Mouse (Mus musculus) midbrain, embryonic 12.5 days (tissue): Measurements from ENCODE around the gene Mb. TPM values are rescaled to one million over a fixed set of nuclear protein-coding genes. Genes with fewer than 3 reads are reported as not detected.

ENCODE experiments used
- ATAC-seq: fragments of 200-750 bp; cut with Nextera tagmentation; 2 replicates; pipeline ENCODE4 v1.8.0; 2017; ENCODE audit warnings: low read depth, moderate TSS enrichment, moderate library complexity; ENCODE audit not compliant: low FRiP score
- H3K27ac ChIP-seq: fragments of 300-500 bp; sonication (generic); replicated peaks from 2 replicates; pipeline ENCODE4 v1.5.1; 2016; ENCODE audit warnings: mild to moderate bottlenecking
- H3K27me3 ChIP-seq: fragments of 300-500 bp; sonication (generic); 2 replicates; pipeline ENCODE4 v1.6.1; 2016; ENCODE audit warnings: mild to moderate bottlenecking
- H3K36me3 ChIP-seq: fragments of 300-500 bp; sonication (generic); 2 replicates; pipeline ENCODE4 v1.6.1; 2016
- H3K4me1 ChIP-seq: fragments of 300-500 bp; sonication (generic); 2 replicates; pipeline ENCODE4 v1.6.1; 2016
- H3K4me2 ChIP-seq: fragments of 300-500 bp; sonication (generic); replicated peaks from 2 replicates; pipeline ENCODE4 v1.6.1; 2016; ENCODE audit warnings: mild to moderate bottlenecking, moderate library complexity
- H3K4me3 ChIP-seq: fragments of 300-500 bp; sonication (generic); 2 replicates; pipeline ENCODE4 v1.5.1; 2016; ENCODE audit warnings: mild to moderate bottlenecking
- H3K9ac ChIP-seq: fragments of 300-500 bp; sonication (generic); replicated peaks from 2 replicates; pipeline ENCODE4 v1.6.1; 2016; ENCODE audit warnings: mild to moderate bottlenecking, moderate library complexity
- H3K9me3 ChIP-seq: fragments of 300-500 bp; sonication (generic); 2 replicates; pipeline ENCODE4 v1.6.1; 2016; ENCODE audit warnings: mild to moderate bottlenecking
- WGBS: fragments of 180-500 bp; shearing (Covaris S2); methylation state at CpG from one replicate; pipeline ENCODE4 v1.1.7; 2016; 5-methylcytosine and 5-hydroxymethylcytosine counted together
- polyA plus RNA-seq: library from polyadenylated mRNA; unstranded; fragments of >200 nt; fragmentation: Nextera tagmentation; extraction: Ambion mirVana; gene quantifications from 2 replicates; pipeline ENCODE4 v1.2.1, GENCODE M21; 2016

The Mb gene
- polyA plus RNA-seq, 1 experiment from 2014 or later: not detected

DNA sequence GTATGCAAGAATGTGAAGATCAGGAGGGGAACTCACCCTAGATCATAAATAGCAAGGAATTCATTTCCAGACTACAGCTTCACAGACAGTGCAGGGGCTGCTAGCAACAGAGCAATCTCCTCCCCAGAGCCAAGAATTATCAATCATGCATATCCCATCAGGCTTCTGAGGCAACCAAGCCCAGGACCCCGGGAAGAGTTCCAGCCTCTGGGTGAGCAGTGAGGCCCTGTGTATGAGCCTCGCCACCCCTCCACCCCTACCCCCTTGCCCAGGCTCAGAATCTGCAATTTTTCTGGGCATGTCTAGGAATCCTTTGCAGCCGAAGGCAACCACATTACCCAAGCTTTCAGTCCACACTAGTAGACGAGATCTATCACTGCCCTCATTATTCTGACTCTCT is 28.6 kb downstream of the Mb start:
- Histone ChIP-seq H3K27ac (no peak overlapping the region), H3K9me3 (no peaks in the 10 kb centered on the region), H3K4me3 (no peak overlapping the region), H3K9ac (no peak overlapping the region), H3K36me3 (no peaks in the 10 kb centered on the region), H3K4me2 (no peak overlapping the region), H3K27me3 (peaks cover 5% of the 10 kb centered on the region; the same call in 1 of the 2 replicates), H3K4me1 (peaks cover 11% of the 10 kb centered on the region)
- WGBS: 87% methylated on average over 4 of the region's 4 CpGs
- no peak for ATAC-seq

GRCm38 (mm10) chr15:77021056-77021455 is 29.4 kb downstream of the Mb start:
- Histone ChIP-seq H3K4me2 (no peak overlapping the region), H3K27me3 (peaks cover 5% of the 10 kb centered on the region; the same call in 1 of the 2 replicates), H3K27ac (no peak overlapping the region), H3K36me3 (no peaks in the 10 kb centered on the region), H3K4me1 (peaks cover 6% of the 10 kb centered on the region), H3K9me3 (no peaks in the 10 kb centered on the region), H3K4me3 (no peak overlapping the region), H3K9ac (no peak overlapping the region)
- WGBS: 94% methylated on average over 3 of the region's 3 CpGs
- no peak for ATAC-seq

DNA sequence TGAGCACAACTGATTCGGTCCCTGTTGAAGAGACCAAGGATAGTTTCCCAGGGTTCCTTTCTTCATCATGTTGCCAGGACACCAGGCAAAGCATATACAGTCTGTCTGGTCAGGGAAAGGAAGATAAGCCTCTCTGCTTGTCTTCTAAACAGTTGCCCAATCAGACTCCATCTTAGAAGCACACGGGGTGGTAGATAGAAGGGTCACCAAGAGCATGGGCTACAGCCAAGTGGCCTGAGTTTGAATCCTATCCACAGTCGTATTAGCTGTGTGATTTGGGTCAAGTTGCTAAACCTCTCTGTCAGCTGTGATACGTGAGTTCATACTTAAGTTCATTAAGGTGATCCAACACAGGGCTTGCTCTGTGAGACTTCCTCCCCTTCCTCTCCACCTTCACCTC is 30.3 kb downstream of the Mb start:
- no peaks in the 10 kb centered on the region for H3K9me3 ChIP-seq
- H3K4me3 ChIP-seq: no peak overlapping the region
- H3K9ac ChIP-seq: no peak overlapping the region
- 90% methylated on average over 4 of the region's 4 CpGs for WGBS
- no peaks in the 10 kb centered on the region for H3K36me3 ChIP-seq
- H3K27me3 ChIP-seq: peaks cover 5% of the 10 kb centered on the region; the same call in 1 of the 2 replicates
- ATAC-seq: no peak
- no peaks in the 10 kb centered on the region for H3K4me1 ChIP-seq
- H3K27ac ChIP-seq: no peak overlapping the region
- no peak overlapping the region for H3K4me2 ChIP-seq

DNA sequence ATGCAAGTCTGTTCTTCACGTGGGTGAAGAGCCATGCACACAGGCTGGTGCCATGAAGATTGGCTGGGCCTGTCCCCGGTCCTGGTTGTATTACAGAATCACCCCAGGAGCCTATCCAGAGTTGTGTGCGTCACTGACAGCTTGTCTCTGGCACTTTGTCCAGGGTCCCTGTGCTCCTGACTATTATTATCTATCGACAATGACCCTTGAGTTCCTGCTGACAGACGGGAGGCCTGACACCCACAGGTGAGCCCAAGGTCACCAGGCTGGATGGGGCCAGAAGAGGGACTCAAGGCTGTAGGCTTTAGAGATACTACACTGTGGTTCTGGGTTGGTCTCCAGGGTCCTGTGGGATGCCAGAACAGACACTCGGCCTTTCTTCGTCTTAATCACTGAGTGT is 30.9 kb downstream of the Mb start:
- no peaks in the 10 kb centered on the region for H3K4me1 ChIP-seq
- no peaks in the 10 kb centered on the region for H3K9me3 ChIP-seq
- 86% methylated on average over 7 of the region's 7 CpGs for WGBS
- peaks cover 10% of the 10 kb centered on the region; the same call in 1 of the 2 replicates for H3K27me3 ChIP-seq
- H3K27ac ChIP-seq: no peak overlapping the region
- ATAC-seq: no peak
- no peak overlapping the region for H3K4me2 ChIP-seq
- no peak overlapping the region for H3K9ac ChIP-seq
- no peak overlapping the region for H3K4me3 ChIP-seq
- H3K36me3 ChIP-seq: no peaks in the 10 kb centered on the region

DNA sequence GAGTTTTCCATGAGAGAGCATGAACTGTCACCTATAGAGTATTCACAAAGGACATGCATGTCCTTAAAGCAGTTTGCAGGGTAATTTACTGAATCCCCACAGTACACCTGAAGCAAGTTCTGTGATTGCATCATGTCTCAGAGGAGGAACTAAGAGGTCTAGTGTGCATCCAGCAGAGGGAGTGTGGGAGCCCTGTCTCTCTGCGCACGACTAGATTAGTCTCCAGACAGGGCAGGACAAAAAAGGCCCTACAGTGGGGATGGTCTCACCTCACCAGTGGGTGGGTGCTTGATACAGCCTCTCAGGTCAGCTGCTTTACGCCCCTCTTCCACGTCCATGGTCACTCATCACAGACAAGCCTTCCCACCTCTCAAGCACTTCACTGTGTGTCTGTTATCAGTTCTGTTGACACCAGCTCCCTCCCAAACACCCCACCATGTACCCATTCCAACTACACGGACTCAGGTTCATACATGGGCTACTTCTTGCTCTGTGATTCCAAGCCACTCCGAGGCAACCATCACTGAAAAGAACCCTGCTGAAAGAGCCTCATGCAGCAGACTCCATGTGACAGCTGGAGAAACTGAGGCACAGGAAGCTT is 31.6 kb downstream of the Mb start:
- WGBS: 63% methylated on average over 6 of the region's 6 CpGs

GRCm38 (mm10) chr15:77017897-77018296 is 32.6 kb downstream of the Mb start:
- Histone ChIP-seq H3K27me3 (peaks cover 10% of the 10 kb centered on the region; the same call in 1 of the 2 replicates), H3K9ac (no peak overlapping the region), H3K4me2 (no peak overlapping the region), H3K27ac (no peak overlapping the region), H3K4me1 (peaks cover 8% of the 10 kb centered on the region; the same call in 1 of the 2 replicates), H3K4me3 (no peak overlapping the region), H3K9me3 (no peaks in the 10 kb centered on the region), H3K36me3 (no peaks in the 10 kb centered on the region)
- no peak for ATAC-seq

More for the DNA sequence above, 31.6 kb downstream of the Mb start:
- no peak overlapping the region for H3K4me2 ChIP-seq
- ATAC-seq: no peak
- H3K4me1 ChIP-seq: peaks cover 2% of the 10 kb centered on the region; the same call in 1 of the 2 replicates
- H3K4me3 ChIP-seq: no peak overlapping the region
- H3K27ac ChIP-seq: no peak overlapping the region
- peaks cover 10% of the 10 kb centered on the region; the same call in 1 of the 2 replicates for H3K27me3 ChIP-seq
- no peak overlapping the region for H3K9ac ChIP-seq
- H3K9me3 ChIP-seq: no peaks in the 10 kb centered on the region
- H3K36me3 ChIP-seq: no peaks in the 10 kb centered on the region

DNA sequence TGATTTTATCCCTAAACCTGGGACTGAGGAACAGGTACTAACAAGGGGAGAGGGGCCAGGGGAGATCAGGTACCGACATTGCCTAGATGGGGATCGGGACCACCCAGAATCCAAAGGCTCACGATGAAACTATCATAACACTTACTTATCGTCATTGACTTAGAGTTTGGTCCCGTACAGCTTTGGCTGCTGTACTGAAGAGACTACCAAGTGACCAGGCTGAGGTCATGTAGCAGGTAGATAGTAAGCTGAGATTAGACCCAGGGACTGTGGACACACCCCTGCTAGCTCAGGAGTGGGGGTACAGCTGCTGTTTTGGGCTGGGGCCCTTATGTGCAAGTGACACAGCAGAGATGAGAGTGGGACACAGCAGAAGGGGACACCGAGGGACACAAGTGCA is 34.0 kb downstream of the Mb start:
- no peak overlapping the region for H3K4me3 ChIP-seq
- H3K36me3 ChIP-seq: no peaks in the 10 kb centered on the region
- H3K9ac ChIP-seq: no peak overlapping the region
- H3K4me2 ChIP-seq: no peak overlapping the region
- H3K9me3 ChIP-seq: no peaks in the 10 kb centered on the region
- no peak overlapping the region for H3K27ac ChIP-seq
- WGBS: 93% methylated on average over 6 of the region's 6 CpGs
- H3K4me1 ChIP-seq: peaks cover 8% of the 10 kb centered on the region; the same call in 1 of the 2 replicates
- no peak for ATAC-seq
- H3K27me3 ChIP-seq: peaks cover 10% of the 10 kb centered on the region; the same call in 1 of the 2 replicates

DNA sequence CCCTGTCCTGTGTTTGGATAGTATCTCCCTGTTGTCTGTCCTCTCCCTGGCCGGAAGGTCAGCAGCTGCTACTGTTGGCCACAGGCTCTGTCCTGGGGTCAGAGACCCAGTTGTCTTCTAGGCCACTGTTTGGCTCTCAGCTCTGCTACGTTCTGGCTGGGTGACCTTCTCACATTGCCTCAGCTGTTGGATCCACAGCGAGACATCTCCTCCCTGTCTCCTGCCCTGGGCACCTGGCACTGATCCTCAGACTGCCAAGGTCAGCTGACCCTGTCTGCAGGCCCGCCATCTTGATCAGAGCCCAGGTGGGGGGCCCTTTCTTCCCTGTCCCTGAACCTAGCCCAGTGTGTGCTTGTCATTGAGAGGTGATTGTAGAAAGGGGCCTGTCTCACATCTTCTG is 35.5 kb downstream of the Mb start:
- WGBS: 80% methylated on average over 4 of the region's 4 CpGs
- Histone ChIP-seq H3K27ac (no peak overlapping the region), H3K27me3 (peaks cover 10% of the 10 kb centered on the region; the same call in 1 of the 2 replicates), H3K9ac (no peak overlapping the region), H3K4me3 (no peak overlapping the region), H3K9me3 (no peaks in the 10 kb centered on the region), H3K4me2 (no peak overlapping the region), H3K36me3 (no peaks in the 10 kb centered on the region), H3K4me1 (peaks cover 8% of the 10 kb centered on the region; the same call in 1 of the 2 replicates)
- no peak for ATAC-seq

GRCm38 (mm10) chr15:77014431-77014830 is 36.0 kb downstream of the Mb start:
- H3K36me3 ChIP-seq: no peaks in the 10 kb centered on the region
- no peak overlapping the region for H3K9ac ChIP-seq
- ATAC-seq: no peak
- 84% methylated on average over 6 of the region's 6 CpGs for WGBS
- H3K4me1 ChIP-seq: peaks cover 8% of the 10 kb centered on the region; the same call in 1 of the 2 replicates
- no peak overlapping the region for H3K27ac ChIP-seq
- no peak overlapping the region for H3K4me2 ChIP-seq
- peaks cover 10% of the 10 kb centered on the region; the same call in 1 of the 2 replicates for H3K27me3 ChIP-seq
- no peaks in the 10 kb centered on the region for H3K9me3 ChIP-seq
- no peak overlapping the region for H3K4me3 ChIP-seq

- H3K4me1 ChIP-seq: peaks cover 8% of the 10 kb centered on the region; the same call in 1 of the 2 replicates
- no peaks in the 10 kb centered on the region for H3K36me3 ChIP-seq
- 49% methylated on average over 15 of the region's 15 CpGs for WGBS
- H3K9ac ChIP-seq: no peak overlapping the region
- H3K9me3 ChIP-seq: no peaks in the 10 kb centered on the region
- H3K4me2 ChIP-seq: no peak overlapping the region
- peaks cover 10% of the 10 kb centered on the region; the same call in 1 of the 2 replicates for H3K27me3 ChIP-seq
- no peak overlapping the region for H3K4me3 ChIP-seq
- no peak for ATAC-seq
- H3K27ac ChIP-seq: peak overlapping the region; percentile 25; the same call in 1 of the 2 replicates
These were observed 36.7 kb downstream of the Mb start for GRCm38 (mm10) chr15:77013753-77014241.

- Histone ChIP-seq H3K27me3 (no peaks in the 10 kb centered on the region), H3K4me2 (no peak overlapping the region), H3K36me3 (no peaks in the 10 kb centered on the region), H3K4me3 (no peak overlapping the region), H3K4me1 (peaks cover 6% of the 10 kb centered on the region; the same call in 1 of the 2 replicates), H3K9me3 (no peaks in the 10 kb centered on the region), H3K9ac (no peak overlapping the region), H3K27ac (no peak overlapping the region)
- no peak for ATAC-seq
- 95% methylated on average over 6 of the region's 6 CpGs for WGBS
These were observed 41.6 kb downstream of the Mb start for GRCm38 (mm10) chr15:77008851-77009250.

GRCm38 (mm10) chr15:77003868-77004215 is 46.6 kb downstream of the Mb start:
- H3K4me1 ChIP-seq: no peaks in the 10 kb centered on the region
- no peak overlapping the region for H3K4me3 ChIP-seq
- no peak for ATAC-seq
- H3K27me3 ChIP-seq: peaks cover 4% of the 10 kb centered on the region; the same call in 1 of the 2 replicates
- no peaks in the 10 kb centered on the region for H3K36me3 ChIP-seq
- WGBS: 28% methylated on average over 3 of the region's 3 CpGs
- H3K27ac ChIP-seq: no peak overlapping the region
- no peaks in the 10 kb centered on the region for H3K9me3 ChIP-seq
- no peak overlapping the region for H3K9ac ChIP-seq
- H3K4me2 ChIP-seq: no peak overlapping the region
